Mouse (Mus musculus) ES-E14 (cell line): ENCODE results near the gene Mansc1. TPM values are rescaled to one million over a fixed set of nuclear protein-coding genes. Genes with fewer than 3 reads are reported as not detected.

ENCODE experiments used
- DNase-seq: peaks from one replicate; pipeline ENCODE4 v3.0.0-alpha.2; 2013; ENCODE audit warnings: low read depth, low spot score
- H3K27ac ChIP-seq: 2 replicates; pipeline ENCODE4 v1.5.1; 2012; ENCODE audit warnings: low read depth, mild to moderate bottlenecking, low read length, moderate library complexity, mixed read lengths; ENCODE audit not compliant: poor library complexity, insufficient read depth, severe bottlenecking
- H3K36me3 ChIP-seq: 2 replicates; pipeline ENCODE4 v1.6.1; 2012; ENCODE audit warnings: mild to moderate bottlenecking, low read length, moderate library complexity, mixed read lengths; ENCODE audit not compliant: control insufficient read depth, poor library complexity, insufficient read depth, severe bottlenecking
- H3K4me1 ChIP-seq, 2 experiments: fragments of 150-350 bp in 1 of 2; sonication (generic) in 1 of 2; 2 replicates each; pipeline ENCODE4 v1.6.1; 2012; ENCODE audit warnings: low read length in 2 of 2, mild to moderate bottlenecking in 1 of 2, mixed read lengths in 1 of 2; ENCODE audit not compliant: control insufficient read depth in 2 of 2, insufficient read depth in 2 of 2, poor library complexity in 1 of 2
- H3K4me3 ChIP-seq, 2 experiments: fragments of 150-350 bp in 1 of 2; sonication (generic) in 1 of 2; 2 replicates each; pipeline ENCODE4 v1.5.1; 2012; ENCODE audit warnings: low read length in 2 of 2, low read depth in 1 of 2, mild to moderate bottlenecking in 1 of 2, mixed read lengths in 1 of 2; ENCODE audit not compliant: insufficient read depth in 1 of 2, poor library complexity in 1 of 2, severe bottlenecking in 1 of 2
- H3K9ac ChIP-seq: 2 replicates; pipeline ENCODE4 v1.6.1; 2012; ENCODE audit warnings: low read depth, mild to moderate bottlenecking, low read length, mixed read lengths; ENCODE audit not compliant: poor library complexity, insufficient read depth, severe bottlenecking
- H3K9me3 ChIP-seq: fragments of 150-350 bp; sonication (generic); 2 replicates; pipeline ENCODE4 v1.6.1; 2012; ENCODE audit warnings: low read depth, mild to moderate bottlenecking, low read length; ENCODE audit not compliant: control insufficient read depth, insufficient read depth
- CHD2 ChIP-seq: IDR thresholded peaks from 2 replicates; pipeline ENCODE4 v1.6.1; 2014; ENCODE audit warnings: mild to moderate bottlenecking, low read depth, low read length, inconsistent platforms
- HCFC1 ChIP-seq: IDR thresholded peaks from 2 replicates; pipeline ENCODE4 v1.6.1; 2012; ENCODE audit warnings: low read length, inconsistent platforms, borderline replicate concordance; ENCODE audit not compliant: insufficient read depth
- MAFK ChIP-seq: IDR thresholded peaks from 2 replicates; pipeline ENCODE4 v1.6.1; 2014; ENCODE audit warnings: mild to moderate bottlenecking, low read depth, low read length, inconsistent platforms; ENCODE audit not compliant: insufficient read depth
- ZC3H11A ChIP-seq: IDR thresholded peaks from 2 replicates; pipeline ENCODE4 v1.6.1; 2012; ENCODE audit warnings: low read depth, mild to moderate bottlenecking, inconsistent platforms, low read length, borderline replicate concordance
- ZNF384 ChIP-seq: IDR thresholded peaks from 2 replicates; pipeline ENCODE4 v1.6.1; 2012; ENCODE audit warnings: low read depth, low read length, inconsistent platforms
- in situ Hi-C, 2 experiments: fragments of 600-800 bp; cut with MboI; formaldehyde crosslinking; loops; one replicate each; pipeline ENCODE4 v1.15.1; 2025; ENCODE audit warnings: low sequenced_read_pairs in 2 of 2, inconsistent platforms in 1 of 2; ENCODE audit not compliant: unreplicated experiment in 2 of 2
- total RNA-seq: library from RNA; depleted of rRNA; stranded (reverse); fragments of 300-350 nt; gene quantifications from 2 replicates; pipeline ENCODE4 v1.2.3, GENCODE M21; 2012

The Mansc1 gene
- total RNA-seq, 1 experiment: 0.58 TPM

GRCm38 (mm10) chr6:134633553-134633952 lies 1.3 kb upstream of the Mansc1 start:
- DNase-seq: no peak
- Histone ChIP-seq H3K4me3 (no peak overlapping the region), H3K36me3 (no peaks in the 10 kb centered on the region), H3K27ac (no peak overlapping the region), H3K4me1 (no peaks in the 10 kb centered on the region), H3K9me3 (no peaks in the 10 kb centered on the region), H3K9ac (no peak overlapping the region)
- no peak for TF ChIP-seq MAFK
- no peak for TF ChIP-seq CHD2
- no peak for TF ChIP-seq HCFC1
- TF ChIP-seq ZC3H11A: no peak
- in situ Hi-C loops: no loop called here

DNA sequence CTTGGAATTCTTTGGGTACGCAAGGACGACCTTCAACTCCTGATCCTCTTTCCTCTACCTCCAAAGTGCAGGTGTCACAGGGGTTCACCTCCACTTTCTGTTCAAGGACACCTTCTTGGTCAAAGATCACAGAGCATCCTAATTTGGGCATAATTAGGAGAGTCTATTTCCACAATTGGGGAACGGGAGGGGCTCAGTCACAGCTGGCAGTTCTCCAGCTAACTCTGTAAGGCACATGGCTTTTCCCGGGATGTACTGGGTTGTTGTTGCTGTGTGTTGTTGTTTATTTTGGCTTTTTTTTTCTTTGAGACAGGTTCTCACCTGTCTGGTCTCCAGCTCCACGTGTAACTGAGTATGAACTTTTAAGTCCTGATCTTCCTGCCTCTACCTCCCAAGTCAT lies 468 bp upstream of the Mansc1 start:
- in situ Hi-C loops: no loop called here
- Histone ChIP-seq H3K4me1 (no peaks in the 10 kb centered on the region), H3K9me3 (no peaks in the 10 kb centered on the region), H3K36me3 (no peaks in the 10 kb centered on the region), H3K27ac (no peak overlapping the region), H3K4me3 (peak overlapping the region; percentile 62 to 82; a peak in 3 of 4 replicates), H3K9ac (0 out of 2 replicates have a peak overlapping the region, but pooled peaks have one; percentile 42)
- DNase-seq: no peak
- TF ChIP-seq ZC3H11A (no peak), HCFC1 (no peak), CHD2 (no peak), MAFK (no peak), ZNF384 (no peak)

GRCm38 (mm10) chr6:134630447-134630846 lies 1.8 kb downstream of the Mansc1 start:
- no peak for DNase-seq
- Histone ChIP-seq H3K36me3 (no peaks in the 10 kb centered on the region), H3K9me3 (no peaks in the 10 kb centered on the region), H3K4me3 (no peak overlapping the region), H3K4me1 (no peaks in the 10 kb centered on the region), H3K9ac (no peak overlapping the region), H3K27ac (no peak overlapping the region)
- TF ChIP-seq ZNF384: no peak
- TF ChIP-seq HCFC1: no peak
- TF ChIP-seq ZC3H11A: no peak
- no peak for TF ChIP-seq MAFK
- in situ Hi-C loops: no loop called here

DNA sequence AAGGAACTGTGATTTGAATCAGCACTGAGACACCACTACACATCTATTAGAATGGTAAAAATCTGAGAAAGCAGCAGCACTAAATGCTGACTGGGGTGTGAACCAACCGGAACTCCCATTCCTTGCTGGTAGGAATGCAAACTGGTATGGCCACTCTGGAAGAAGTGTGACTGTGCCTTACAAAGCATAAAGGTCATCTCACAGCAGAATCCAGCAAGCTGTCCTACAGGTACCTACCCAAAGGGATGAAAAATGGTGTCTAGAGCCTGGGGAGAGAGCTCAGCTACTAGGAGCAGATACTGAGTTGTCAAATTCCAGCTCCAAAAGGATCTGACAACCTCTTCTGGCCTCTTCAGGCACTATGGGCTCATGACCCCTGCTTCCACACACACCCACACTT lies 5.7 kb downstream of the Mansc1 start:
- Histone ChIP-seq H3K36me3 (no peaks in the 10 kb centered on the region), H3K9me3 (no peaks in the 10 kb centered on the region), H3K4me1 (peaks cover 2% of the 10 kb centered on the region in 2 experiments; a peak in 1 of 4 replicates), H3K4me3 (no peak overlapping the region), H3K9ac (no peak overlapping the region), H3K27ac (no peak overlapping the region)
- in situ Hi-C loops: no loop called here
- no peak for TF ChIP-seq MAFK
- no peak for TF ChIP-seq ZC3H11A
- no peak for TF ChIP-seq CHD2
- no peak for TF ChIP-seq HCFC1
- no peak for TF ChIP-seq ZNF384
- DNase-seq: no peak

DNA sequence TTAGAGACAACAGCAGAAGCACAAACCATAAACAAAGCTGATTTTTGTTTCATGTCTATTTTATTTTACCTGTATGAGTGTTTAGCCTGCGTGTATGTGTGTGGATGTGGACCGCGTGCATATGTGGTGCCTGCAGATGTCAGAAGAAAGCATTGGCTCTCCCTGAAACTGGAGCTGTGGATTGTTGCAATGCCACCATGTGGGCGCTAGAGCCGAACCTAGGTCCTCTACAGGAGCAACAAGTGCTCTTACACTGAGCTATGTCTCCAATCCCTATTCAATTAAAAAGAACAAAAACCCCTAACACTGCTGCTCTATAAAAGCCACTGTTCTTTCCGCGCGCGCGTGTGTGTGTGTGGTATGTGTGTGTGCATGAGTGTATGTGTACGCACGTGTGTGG lies 6.9 kb downstream of the Mansc1 start:
- no peak for DNase-seq
- peak overlapping the region in 1 of 2 experiments; percentile 12; a peak in 1 of 4 replicates for H3K4me3 ChIP-seq
- no peak for TF ChIP-seq ZC3H11A
- no peak for TF ChIP-seq CHD2
- TF ChIP-seq MAFK: no peak
- TF ChIP-seq ZNF384: no peak
- TF ChIP-seq HCFC1: no peak
- H3K9me3 ChIP-seq: no peaks in the 10 kb centered on the region
- H3K36me3 ChIP-seq: no peaks in the 10 kb centered on the region
- H3K4me1 ChIP-seq: peaks cover 2 to 4% of the 10 kb centered on the region in 2 experiments; a peak in 1 of 4 replicates
- H3K9ac ChIP-seq: peak overlapping the region; percentile 2; the same call in 1 of the 2 replicates
- no peak overlapping the region for H3K27ac ChIP-seq
- in situ Hi-C loops: no loop called here
